Mouse (Mus musculus) embryo, embryonic 9.5 days (tissue): ENCODE data around the gene Sirt2.

Source experiments
- DNase-seq: peaks from one replicate; pipeline ENCODE4 v3.0.0-alpha.2; 2017; ENCODE audit errors: extremely low spot score

Sirt2 gene

DNA sequence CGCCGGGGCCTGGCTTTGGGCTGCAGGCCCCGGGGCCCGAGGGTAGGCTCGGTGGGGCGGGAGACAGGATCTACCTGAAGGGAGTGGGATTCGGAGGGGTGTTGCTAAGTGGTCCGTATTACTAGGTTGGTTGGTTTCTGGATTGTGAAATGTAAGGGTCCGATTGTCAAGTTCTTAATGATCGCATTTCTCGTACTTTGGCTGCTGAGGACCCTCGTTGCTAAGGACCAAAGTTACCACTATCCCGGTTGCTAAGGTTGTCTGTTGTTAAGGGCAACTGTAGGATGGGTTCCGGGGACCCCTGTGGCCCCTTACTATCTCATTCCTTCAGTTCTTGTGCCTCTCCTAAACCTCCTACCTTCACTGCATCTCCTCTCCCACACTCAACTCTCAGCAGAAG lies 375 bp downstream of the Sirt2 start:
- DNase-seq = no peak

DNA sequence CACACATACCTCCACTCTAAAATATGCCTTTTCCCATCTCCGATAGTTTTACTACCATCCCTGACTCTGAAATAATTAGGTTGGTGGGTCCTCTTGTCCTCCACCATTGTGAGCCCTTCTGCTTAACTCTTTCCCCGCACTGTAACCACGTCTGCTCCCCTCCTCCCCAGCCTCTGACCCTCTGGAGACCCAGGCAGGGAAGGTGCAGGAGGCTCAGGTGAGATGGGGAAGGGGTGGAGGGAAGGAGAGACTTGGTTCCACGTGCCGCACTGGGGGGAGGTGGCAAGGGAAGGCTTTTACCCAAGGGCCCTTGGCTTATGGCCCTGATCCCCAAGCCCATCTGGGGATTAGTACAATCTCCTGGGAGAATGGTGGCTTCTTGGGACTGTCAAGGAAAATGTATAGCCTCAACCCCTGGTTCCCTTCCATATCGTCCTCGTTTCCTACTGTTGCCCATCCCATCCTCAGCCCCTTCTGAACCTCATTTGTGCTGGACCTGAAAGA lies 979 bp downstream of the Sirt2 start, which contains the start of gene Nfkbib:
Gene Nfkbib, minus strand, starts transcription at position 51 of the 504 bp plus-strand sequence.
- no peak for DNase-seq

DNA sequence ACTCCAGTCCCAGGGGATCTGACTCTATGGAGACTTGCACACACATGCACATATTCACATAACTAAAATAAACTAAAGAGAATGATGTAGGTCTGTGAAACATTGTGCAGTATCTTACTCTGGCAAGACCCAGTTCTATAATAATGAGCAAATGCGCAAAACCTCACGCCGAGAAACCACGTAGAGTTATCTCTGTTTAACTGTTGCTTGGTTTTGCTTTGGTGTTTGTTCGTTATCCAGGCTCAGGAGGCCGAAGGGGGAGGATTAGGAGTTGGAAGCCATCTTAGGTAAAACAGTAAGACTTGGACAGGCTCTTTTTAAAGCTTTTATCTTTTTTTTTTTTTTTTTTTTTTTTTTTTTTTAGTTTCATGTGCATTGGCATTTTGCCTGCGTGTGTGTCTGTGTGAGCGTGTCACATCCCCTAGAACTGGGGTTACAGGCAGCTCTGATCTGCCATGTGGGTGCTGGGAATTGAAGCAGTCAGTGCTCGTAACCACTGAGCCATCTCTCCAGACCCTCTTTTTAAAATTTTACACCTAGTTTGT lies 3.0 kb downstream of the Sirt2 start:
- DNase-seq = no peak

DNA sequence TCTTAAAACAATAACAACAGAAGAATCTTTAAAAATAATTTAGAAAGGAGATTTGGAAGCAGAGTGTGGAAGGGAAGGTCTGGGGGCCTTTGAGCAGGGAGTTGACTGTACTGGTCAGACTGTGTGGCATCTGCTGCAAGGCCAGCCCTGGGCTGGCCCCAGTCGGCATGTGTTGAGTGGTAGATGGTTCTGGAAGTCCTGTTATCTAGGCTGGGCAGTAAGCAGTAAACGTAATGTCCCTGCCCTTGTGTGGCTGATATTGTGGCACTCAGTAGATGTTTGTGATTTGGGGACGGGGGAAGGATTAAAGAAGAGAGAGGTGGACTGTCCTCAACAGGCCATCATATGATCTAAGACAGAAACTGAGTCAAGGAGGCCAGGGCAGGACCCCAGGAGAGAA lies 3.8 kb downstream of the Sirt2 start:
- no peak for DNase-seq

DNA sequence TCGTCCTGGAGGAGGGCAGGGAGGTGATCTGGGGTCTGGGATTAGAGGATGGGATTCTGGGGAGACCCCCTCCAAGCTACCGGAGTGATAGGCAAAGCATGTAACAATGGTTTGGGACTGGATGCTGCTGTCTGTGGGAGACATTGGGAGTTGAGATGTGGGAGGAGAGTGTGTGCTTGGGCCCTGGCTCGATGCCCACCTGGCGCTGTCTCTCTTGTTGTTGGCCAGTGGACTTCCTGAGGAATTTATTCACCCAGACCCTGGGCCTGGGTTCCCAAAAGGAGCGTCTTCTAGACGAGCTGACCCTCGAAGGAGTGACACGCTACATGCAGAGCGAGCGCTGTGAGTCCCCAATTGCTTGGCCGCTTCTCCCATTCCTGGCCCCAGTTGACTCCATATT lies 5.3 kb downstream of the Sirt2 start:
- DNase-seq = no peak

DNA sequence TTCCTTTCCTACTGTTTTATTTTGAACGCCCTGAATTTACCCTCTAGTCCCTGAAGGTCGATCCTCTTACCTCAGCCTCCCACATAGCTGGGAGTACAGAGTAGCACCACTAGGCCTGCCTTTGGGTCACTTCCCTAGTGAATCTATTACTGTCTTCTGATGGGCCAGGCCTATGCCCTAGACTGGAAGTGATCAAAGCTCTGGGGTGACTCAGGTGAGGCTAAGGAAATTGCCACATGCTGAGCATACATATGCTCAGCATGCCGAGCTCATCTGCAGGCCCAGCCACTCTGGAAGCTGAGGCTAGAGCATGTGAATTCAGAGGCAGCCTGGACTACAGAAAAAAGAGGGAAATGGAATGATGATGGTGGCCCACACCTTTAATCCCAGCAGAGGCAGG lies 6.6 kb downstream of the Sirt2 start:
- DNase-seq = no peak

DNA sequence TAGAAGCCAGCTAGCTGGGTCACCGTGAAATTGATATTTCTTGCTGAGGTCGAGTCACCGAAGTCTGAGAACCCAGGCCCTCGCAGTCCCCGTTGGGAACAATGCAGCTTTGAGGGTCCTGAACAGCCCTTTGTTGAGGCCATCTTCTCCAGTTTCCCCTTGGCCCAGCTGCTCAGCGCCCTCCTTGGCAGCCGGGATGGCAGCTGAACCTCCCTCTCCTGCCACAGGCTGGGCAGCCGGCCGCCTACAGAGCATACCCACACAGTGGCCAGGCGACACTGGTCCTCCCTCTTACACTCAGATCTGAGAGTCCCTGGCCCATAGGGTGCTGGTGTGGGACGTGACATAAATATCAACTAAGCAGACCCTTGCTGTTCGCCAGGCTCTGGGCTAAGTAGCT lies 7.6 kb downstream of the Sirt2 start:
- DNase-seq = no peak

DNA sequence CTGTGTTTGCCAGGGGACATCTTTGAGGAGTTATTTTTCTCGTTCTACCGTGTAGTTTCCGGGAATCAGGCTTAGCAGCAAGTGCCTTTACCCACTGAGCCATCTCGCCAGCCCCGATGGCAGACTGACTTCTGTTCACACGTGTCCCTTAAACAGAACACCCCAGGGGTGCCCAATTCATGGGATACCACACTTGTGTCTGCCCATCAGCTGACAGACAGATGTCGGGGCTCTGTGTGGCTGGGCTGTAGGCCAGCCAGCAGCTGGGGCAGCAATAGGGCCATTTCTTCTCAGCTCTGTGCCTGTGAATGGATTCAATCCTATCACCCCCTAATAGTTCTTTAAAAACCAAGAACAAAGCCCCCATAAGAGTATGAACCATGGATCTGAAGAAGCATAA lies 8.6 kb downstream of the Sirt2 start:
- DNase-seq = no peak

DNA sequence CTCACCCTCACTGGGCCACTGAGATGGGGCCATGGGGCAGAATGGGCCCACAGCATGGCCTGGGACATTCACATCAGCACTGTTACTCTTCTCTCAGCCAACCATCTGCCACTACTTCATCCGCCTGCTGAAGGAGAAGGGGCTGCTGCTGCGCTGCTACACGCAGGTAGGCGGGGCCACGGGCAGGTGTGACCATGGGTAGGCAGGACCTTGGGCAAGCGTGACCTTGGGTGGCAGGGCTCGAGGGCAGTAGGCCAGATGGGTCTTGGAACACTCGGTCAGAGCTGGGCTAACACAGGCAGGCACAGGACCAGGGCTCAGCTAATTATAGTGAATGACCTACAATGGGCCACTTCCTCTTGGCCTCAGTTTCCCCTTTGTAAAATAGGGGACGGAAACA lies 12.3 kb downstream of the Sirt2 start:
- no peak for DNase-seq

DNA sequence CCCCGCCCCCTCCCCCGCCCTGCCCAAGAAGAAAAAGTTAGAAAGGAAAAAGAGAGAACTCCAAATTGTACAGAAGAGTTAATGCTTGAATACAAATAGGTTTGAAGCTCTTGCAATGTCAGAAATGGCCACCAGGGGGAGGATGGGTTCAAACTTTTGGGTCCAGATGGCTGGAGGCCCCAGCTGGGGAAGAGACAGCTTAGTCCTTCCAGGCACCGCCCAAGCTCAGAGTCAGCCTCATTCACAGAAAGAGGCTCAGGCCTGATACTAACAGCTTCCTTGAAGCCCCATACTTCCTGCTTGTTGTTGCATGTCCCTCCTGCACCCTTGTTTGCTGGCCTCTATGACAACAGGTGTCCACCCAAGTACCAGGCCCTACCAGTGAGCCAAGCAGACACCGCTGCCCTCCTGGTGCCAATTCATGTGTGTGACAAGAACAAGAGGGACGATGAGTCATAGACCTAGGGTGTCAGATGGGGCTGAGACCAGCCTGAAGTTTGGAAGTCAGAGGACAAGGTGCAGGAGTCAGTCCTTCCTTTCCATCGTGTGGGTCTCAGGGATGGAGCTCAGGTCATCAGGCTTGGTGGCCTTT lies 13.6 kb downstream of the Sirt2 start:
- DNase-seq = peak; percentile 81

DNA sequence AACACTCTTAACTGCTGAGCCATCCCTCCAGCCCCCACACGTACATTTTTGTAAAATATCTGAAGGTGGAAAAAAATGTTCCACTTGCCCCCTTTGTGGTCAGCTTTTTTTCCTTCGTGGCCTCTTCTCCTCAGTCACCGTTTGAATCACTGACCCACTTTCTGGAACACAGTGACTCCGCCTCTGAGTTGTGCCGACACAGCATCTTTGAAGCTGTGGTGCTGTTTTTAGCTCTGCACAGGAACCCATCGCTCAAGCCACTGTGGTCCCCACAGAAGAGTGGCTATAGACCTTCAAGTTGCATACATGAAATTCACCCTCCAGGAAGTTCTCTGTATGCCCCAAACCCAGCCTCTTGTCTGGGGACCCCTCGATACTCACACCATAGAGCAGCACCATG lies 14.3 kb downstream of the Sirt2 start:
- no peak for DNase-seq

DNA sequence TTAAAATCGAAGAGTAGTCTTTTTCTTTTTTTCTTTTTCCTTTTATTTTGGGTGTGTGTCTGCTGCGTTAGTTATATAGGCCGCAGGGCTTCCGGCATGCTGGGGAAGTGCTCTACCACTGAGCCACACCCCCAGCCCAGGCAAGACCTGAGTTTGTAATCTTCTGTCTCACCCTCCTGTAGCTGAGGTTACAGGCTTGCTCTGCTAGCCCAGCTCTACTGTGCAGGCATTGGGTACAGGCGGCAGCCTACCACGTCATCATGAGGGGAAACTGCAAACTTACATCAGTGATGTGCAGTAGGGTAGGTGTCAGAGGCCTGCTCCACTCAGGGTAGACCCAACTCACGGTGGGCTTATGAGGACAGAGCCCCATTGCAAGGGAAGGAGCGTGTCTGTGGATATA lies 14.7 kb downstream of the Sirt2 start:
- DNase-seq = no peak

DNA sequence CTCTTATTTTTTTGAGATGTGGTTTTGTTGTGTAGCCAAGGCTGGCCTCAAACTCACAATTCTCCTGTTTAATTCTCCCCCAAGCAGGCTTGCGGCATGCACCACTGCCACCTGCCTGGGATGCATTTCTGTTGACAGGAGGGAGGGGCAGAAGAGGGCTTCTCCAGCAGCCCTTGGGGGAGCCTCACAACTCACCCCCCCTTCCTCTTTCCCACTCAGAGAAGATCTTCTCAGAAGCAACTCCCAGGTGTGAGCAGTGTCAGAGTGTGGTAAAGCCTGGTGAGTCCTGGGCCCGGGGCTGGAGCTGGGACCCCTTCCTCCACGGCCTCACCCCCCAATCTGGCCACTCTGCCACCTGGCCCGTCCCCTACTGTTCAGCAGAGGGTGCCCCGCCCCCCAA lies 18.6 kb downstream of the Sirt2 start:
- no peak for DNase-seq

DNA sequence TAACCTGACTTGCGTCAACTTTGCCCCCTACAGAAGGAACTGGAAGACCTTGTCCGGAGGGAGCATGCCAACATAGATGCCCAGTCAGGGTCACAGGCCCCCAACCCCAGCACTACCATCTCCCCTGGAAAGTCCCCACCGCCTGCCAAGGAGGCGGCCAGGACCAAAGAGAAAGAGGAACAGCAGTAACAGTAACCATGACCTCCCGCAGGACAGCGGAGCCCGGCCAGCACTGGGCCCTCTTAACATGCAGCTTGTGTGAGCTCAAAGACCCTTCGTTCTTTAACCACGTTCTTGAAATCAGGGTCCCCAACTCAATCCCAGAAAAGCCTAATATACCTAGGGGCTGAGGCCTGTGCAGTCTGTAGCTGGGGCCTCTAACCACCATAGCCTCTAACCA lies 21.3 kb downstream of the Sirt2 start:
- DNase-seq = no peak

DNA sequence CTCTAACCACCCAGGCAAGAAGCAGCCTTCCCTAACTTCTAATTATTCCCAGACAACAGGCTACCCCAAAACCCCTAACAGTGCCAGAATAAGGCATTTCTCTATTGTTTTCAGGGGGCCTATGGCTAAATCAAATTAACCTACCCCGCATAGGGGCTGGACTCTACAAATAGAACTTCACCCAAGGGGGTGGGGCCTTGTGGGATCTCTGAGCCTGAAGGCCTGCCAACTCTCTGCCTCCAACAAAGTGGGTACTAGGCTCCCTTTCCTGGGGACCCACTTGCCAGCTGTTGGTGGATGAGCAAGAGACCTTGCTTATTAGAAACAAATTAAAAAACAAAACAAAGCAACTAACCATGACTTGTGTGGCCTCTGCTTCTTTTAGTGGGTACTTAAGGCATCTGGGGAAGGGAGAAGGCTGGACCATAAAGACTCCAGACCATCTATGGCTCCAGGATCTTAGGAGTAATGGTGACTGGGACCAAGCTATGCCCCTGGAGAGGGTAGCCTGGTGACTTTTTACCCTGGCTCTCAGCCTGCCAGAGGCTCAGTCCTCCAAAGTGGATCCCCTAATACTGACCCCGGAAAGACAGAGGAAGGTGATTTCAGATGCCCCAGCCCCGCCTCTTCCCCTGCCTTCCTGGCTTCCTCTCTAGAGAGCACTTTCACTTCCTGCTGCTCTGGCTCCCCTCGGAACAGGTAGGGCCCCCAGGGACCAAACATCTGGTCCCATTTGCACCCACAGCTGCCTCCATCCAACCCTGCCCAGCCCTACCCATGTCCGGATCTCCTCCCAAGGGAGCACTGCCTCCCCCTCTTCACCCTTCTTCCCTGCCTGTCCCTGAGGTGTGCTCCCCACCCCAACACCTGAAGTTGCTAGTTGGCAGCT lies 22.0 kb downstream of the Sirt2 start, which contains the start of gene Rinl:
Gene Rinl, plus strand, starts transcription at position 663 of the 889 bp plus-strand sequence.
- no peak for DNase-seq

DNA sequence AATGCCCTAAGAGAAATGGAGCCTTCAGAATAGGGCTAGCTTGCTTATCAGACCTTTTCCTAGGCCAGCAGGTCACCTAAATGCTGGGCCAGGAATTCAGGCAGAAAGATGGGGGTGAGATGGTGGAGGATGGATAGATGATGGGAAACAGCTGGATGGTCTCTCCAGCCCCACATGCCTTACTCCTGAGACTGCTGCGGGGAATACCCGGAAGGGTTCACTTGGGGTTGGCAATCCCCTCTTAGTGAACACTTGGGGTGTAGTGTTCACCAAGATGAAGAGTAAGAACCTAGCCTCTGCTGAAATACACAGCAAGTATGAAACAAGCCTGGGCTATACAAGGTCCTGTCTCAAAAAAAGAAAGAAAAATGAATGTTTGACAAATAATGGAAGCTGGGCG lies 22.7 kb downstream of the Sirt2 start:
- no peak for DNase-seq

DNA sequence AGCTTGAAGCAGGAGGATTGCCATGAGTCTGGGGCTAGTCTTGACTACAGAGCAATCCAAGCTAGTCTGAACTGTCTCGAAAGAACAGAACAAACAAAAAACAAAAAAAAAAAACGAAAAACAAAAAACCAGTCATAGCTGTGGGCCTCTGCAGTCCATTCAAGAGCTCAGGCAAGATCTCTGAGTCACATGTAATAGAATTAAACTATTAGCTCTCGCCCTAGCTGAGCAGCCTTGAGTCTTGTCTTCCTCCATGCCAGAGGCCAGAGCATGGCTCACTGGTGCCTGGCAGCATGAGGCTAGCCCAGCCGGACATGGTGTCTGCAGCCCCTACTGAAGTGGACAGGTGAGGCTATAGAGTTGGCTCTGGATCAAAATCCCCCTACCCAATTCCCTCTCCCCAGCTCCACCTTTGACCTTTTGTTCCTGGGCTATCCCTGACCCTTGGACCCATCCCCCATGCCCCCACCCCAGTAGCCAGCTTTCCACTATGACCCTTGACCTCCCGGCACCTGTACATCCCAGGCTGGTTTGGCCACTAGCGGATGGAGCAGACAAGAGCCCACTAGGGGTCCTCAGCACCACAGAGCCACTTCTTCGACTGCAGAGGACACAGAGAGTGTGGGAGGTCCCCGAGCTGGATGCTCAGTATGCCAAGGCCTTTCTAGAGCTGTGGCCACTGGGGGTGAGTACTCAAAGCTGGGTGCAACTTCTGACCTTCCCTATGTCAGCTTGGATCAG lies 23.7 kb downstream of the Sirt2 start:
- peak; percentile 54 for DNase-seq

DNA sequence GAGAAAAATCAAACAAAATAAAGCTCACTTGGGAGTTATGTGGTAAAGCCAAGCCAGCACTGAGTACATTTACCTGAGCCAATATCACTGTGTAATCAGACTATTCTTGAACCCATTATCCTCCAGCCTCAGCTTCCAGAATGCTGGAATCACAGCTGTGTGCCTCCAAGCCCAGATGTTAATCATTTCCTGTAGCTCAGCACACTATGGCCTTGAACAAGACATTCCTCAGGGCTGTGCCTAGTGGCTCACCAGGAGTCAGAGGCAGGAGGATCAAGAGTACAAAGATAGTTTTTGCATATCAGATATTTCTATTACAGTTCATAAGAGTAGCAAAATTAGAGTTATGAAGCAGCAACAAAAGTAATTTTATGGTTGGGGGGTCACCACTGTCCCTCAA lies 25.2 kb downstream of the Sirt2 start:
- DNase-seq = no peak

DNA sequence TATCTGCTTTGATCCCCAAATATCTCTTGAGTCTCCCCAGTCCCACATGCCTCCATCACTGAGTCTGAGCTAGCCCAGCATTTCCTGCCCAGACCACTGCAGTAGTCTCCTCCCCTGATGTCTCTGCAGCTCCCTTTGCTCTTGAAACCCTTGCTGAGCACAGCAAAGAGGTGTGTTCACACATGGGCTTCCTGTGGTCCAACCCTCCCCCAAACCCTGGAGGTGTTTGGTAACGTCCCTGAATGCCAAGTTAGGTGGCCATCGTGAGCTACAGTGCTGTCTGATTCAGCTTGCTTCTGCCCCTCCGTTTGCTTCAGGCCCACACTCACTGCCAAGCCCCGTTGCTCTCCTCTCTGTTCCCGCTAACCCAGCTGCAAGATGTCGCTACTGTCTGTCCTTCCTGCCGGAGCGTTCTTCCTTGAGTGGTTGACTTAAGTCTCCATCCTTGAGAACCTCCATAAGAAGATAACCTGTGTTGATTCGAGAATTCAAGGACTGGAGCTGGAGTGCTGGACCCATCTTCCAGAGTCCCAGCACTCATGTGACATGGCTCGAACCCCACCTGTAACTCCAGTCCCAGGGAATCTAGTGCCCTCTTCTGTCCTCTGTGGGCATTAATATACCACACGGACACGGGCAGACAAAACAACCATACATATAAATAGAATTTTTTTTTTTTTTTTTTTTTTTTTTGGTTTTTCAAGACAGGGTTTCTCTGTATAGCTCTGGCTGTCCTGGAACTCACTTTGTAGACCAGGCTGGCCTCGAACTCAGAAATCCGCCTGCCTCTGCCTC lies 26.1 kb downstream of the Sirt2 start:
- no peak for DNase-seq

DNA sequence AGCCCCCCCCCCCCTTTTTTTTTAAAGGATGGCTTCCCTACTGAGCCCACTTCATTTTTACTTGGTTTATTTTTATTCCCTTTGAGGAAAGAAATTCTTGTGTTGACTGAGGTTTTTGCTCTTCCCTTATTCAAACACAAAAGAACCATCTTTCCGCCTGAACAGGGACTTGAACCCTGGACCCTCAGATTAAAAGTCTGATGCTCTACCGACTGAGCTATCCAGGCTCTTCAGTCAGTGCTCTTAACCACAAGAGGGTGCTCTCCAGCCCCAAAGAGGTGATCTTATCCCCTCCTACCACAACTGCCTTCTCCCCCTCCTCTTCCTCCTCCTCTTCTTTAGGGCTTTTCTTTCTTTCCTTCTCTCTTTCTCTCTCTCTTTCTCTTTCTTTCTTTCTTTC lies 27.3 kb downstream of the Sirt2 start:
- DNase-seq = no peak

DNA sequence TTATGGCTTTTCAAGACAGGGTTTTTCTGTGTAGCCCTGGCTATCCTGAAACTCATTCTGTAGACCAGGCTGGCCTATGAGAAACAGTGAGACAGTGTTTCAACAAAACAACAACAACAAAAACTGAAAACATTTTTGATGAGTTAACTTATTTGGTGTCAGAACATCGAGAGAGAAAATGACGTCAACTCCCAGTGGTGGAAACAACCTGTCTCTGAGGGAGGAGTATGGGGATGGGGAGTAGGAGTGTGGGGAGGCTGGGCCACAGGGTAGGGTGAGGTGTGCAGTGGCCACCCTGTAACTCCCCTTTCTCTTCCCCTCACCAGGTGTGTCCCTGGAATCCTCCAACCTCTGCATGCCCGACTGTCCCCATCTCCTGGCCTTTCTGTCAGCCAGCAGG lies 28.0 kb downstream of the Sirt2 start:
- DNase-seq = no peak
